Mouse (Mus musculus) CH12.LX (cell line): ENCODE results near the gene Gjb5. TPM values are rescaled to one million over a fixed set of nuclear protein-coding genes. Genes with fewer than 3 reads are reported as not detected.

Experiments
- DNase-seq: peaks from one replicate; pipeline ENCODE4 v3.0.0-alpha.2; 2013; ENCODE audit errors: extremely low read depth
- H3K27ac ChIP-seq: 2 replicates; pipeline ENCODE4 v1.5.1; 2012; ENCODE audit warnings: low read depth, mild to moderate bottlenecking, control low read depth, moderate library complexity; ENCODE audit not compliant: insufficient read depth
- H3K27me3 ChIP-seq: replicated peaks from 2 replicates; pipeline ENCODE3; 2012; ENCODE audit warnings: inconsistent platforms
- H3K36me3 ChIP-seq, 2 experiments: replicated peaks in 1 of 2; 2 replicates each; pipeline versions ENCODE3 to v1.6.1; 2012; ENCODE audit warnings: inconsistent platforms in 1 of 2, low read length in 1 of 2, mild to moderate bottlenecking in 1 of 2, mixed read lengths in 1 of 2, moderate library complexity in 1 of 2; ENCODE audit not compliant: control insufficient read depth in 1 of 2, insufficient read depth in 1 of 2
- H3K4me1 ChIP-seq, 2 experiments: 2 replicates each; pipeline ENCODE4 v1.6.1; 2012; ENCODE audit warnings: inconsistent platforms in 1 of 2, moderate library complexity in 1 of 2; ENCODE audit not compliant: insufficient read depth in 2 of 2, control insufficient read depth in 1 of 2
- H3K4me2 ChIP-seq: 2 replicates; pipeline ENCODE4 v1.6.1; 2012; ENCODE audit warnings: low read depth, mild to moderate bottlenecking, control low read depth; ENCODE audit not compliant: poor library complexity, insufficient read depth, severe bottlenecking
- H3K4me3 ChIP-seq, 3 experiments: fragments of 150-350 bp in 1 of 3; sonication (generic) in 1 of 3; replicated peaks in 1 of 3; 2 replicates each; pipeline versions ENCODE3 to v1.5.1; 2011 to 2012; ENCODE audit warnings: low read depth in 2 of 3, low read length in 2 of 3, mild to moderate bottlenecking in 2 of 3, moderate library complexity in 2 of 3, control low read depth in 1 of 3, improper control_type of control experiment in 1 of 3, inconsistent platforms in 1 of 3, mixed read lengths in 1 of 3; ENCODE audit not compliant: poor library complexity in 1 of 3
- H3K79me2 ChIP-seq: replicated peaks from 2 replicates; pipeline ENCODE4 v1.6.1; 2012; ENCODE audit warnings: mild to moderate bottlenecking, moderate library complexity; ENCODE audit not compliant: control insufficient read depth, poor library complexity, insufficient read depth, severe bottlenecking; ENCODE audit errors: extremely low read depth
- H3K9ac ChIP-seq: 2 replicates; pipeline ENCODE4 v1.6.1; 2012; ENCODE audit warnings: low read depth, mild to moderate bottlenecking, control low read depth, moderate library complexity; ENCODE audit not compliant: insufficient read depth
- H3K9me3 ChIP-seq: replicated peaks from 2 replicates; pipeline ENCODE3; 2012; ENCODE audit warnings: low read length, inconsistent platforms, mixed read lengths
- BHLHE40 ChIP-seq: IDR thresholded peaks from 2 replicates; pipeline ENCODE4 v1.6.1; 2011; ENCODE audit warnings: mild to moderate bottlenecking, low read depth, low read length, improper control_type of control experiment
- CHD1 ChIP-seq: IDR thresholded peaks from 2 replicates; pipeline ENCODE4 v1.6.1; 2012; ENCODE audit warnings: low read depth, low read length, improper control_type of control experiment, inconsistent platforms
- CTCF ChIP-seq, 2 experiments: IDR thresholded peaks in 1 of 2; conservative IDR thresholded peaks in 1 of 2; 2 replicates each; pipeline ENCODE4 v1.5.1; 2011 to 2012; ENCODE audit warnings: low read depth in 2 of 2, low read length in 2 of 2, improper control_type of control experiment in 1 of 2, inconsistent platforms in 1 of 2, mild to moderate bottlenecking in 1 of 2, moderate library complexity in 1 of 2
- E2F4 ChIP-seq: IDR thresholded peaks from 2 replicates; pipeline ENCODE4 v1.6.1; 2011; ENCODE audit warnings: low read depth, low read length, improper control_type of control experiment; ENCODE audit not compliant: insufficient replicate concordance
- ELF1 ChIP-seq: IDR thresholded peaks from 2 replicates; pipeline ENCODE4 v1.6.1; 2014; ENCODE audit warnings: low read depth, mild to moderate bottlenecking, inconsistent platforms, low read length, improper control_type of control experiment
- HCFC1 ChIP-seq: IDR thresholded peaks from 2 replicates; pipeline ENCODE4 v1.6.1; 2012; ENCODE audit warnings: low read depth, mild to moderate bottlenecking, inconsistent platforms, low read length, improper control_type of control experiment
- JUN ChIP-seq: IDR thresholded peaks from 2 replicates; pipeline ENCODE4 v1.6.1; 2011; ENCODE audit warnings: low read depth, mild to moderate bottlenecking, low read length, improper control_type of control experiment, moderate library complexity; ENCODE audit not compliant: insufficient read depth
- JUND ChIP-seq: conservative IDR thresholded peaks from 2 replicates; pipeline ENCODE4 v1.6.1; 2011; ENCODE audit warnings: low read depth, low read length, improper control_type of control experiment
- KAT2A ChIP-seq: IDR thresholded peaks from 2 replicates; pipeline ENCODE4 v1.6.1; 2012; ENCODE audit warnings: low read length, improper control_type of control experiment, inconsistent platforms; ENCODE audit not compliant: insufficient replicate concordance
- MAFK ChIP-seq: IDR thresholded peaks from 2 replicates; pipeline ENCODE4 v1.6.1; 2011; ENCODE audit warnings: low read length, improper control_type of control experiment; ENCODE audit not compliant: insufficient replicate concordance
- MAZ ChIP-seq: IDR thresholded peaks from 2 replicates; pipeline ENCODE4 v1.6.1; 2012; ENCODE audit warnings: low read depth, mild to moderate bottlenecking, inconsistent platforms, low read length, improper control_type of control experiment, moderate library complexity
- MYC ChIP-seq: IDR thresholded peaks from 2 replicates; pipeline ENCODE4 v1.6.1; 2011; ENCODE audit warnings: low read depth, mild to moderate bottlenecking, improper control_type of control experiment, low read length
- NRF1 ChIP-seq: IDR thresholded peaks from 2 replicates; pipeline ENCODE4 v1.6.1; 2014; ENCODE audit warnings: low read depth, mild to moderate bottlenecking, inconsistent platforms, low read length, improper control_type of control experiment, moderate library complexity
- PAX5 ChIP-seq: IDR thresholded peaks from 2 replicates; pipeline ENCODE4 v1.6.1; 2012; ENCODE audit warnings: low read length, inconsistent platforms, mixed read lengths
- POLR2A ChIP-seq: IDR thresholded peaks from 2 replicates; pipeline ENCODE4 v1.6.1; 2011; ENCODE audit warnings: low read depth, mild to moderate bottlenecking, improper control_type of control experiment, low read length
- RAD21 ChIP-seq: IDR thresholded peaks from 2 replicates; pipeline ENCODE4 v1.6.1; 2011; ENCODE audit warnings: low read depth, mild to moderate bottlenecking, low read length, improper control_type of control experiment, moderate library complexity
- RCOR1 ChIP-seq: conservative IDR thresholded peaks from 2 replicates; pipeline ENCODE4 v1.6.1; 2012; ENCODE audit warnings: low read depth, mild to moderate bottlenecking, inconsistent platforms, low read length, improper control_type of control experiment
- SMC3 ChIP-seq: IDR thresholded peaks from 2 replicates; pipeline ENCODE4 v1.6.1; 2011; ENCODE audit warnings: low read depth, low read length, improper control_type of control experiment
- TBP ChIP-seq: conservative IDR thresholded peaks from 2 replicates; pipeline ENCODE4 v1.6.1; 2011; ENCODE audit warnings: low read depth, low read length, improper control_type of control experiment
- TCF12 ChIP-seq: IDR thresholded peaks from 2 replicates; pipeline ENCODE4 v1.6.1; 2014; ENCODE audit warnings: low read depth, mild to moderate bottlenecking, inconsistent platforms, low read length, improper control_type of control experiment
- UBTF ChIP-seq: IDR thresholded peaks from 2 replicates; pipeline ENCODE4 v1.6.1; 2012; ENCODE audit warnings: low read depth, mild to moderate bottlenecking, inconsistent platforms, low read length, improper control_type of control experiment, moderate library complexity
- USF1 ChIP-seq: IDR thresholded peaks from 2 replicates; pipeline ENCODE4 v1.6.1; 2014; ENCODE audit warnings: low read depth, mild to moderate bottlenecking, inconsistent platforms, low read length, improper control_type of control experiment
- ZC3H11A ChIP-seq: IDR thresholded peaks from 2 replicates; pipeline ENCODE4 v1.6.1; 2012; ENCODE audit warnings: low read depth, mild to moderate bottlenecking, inconsistent platforms, low read length, improper control_type of control experiment
- ZKSCAN1 ChIP-seq: IDR thresholded peaks from 2 replicates; pipeline ENCODE4 v1.6.1; 2012; ENCODE audit warnings: low read depth, inconsistent platforms, low read length, improper control_type of control experiment, borderline replicate concordance
- dilution Hi-C: fragments of 300-500 bp; cut with MboI; formaldehyde crosslinking; loops from 2 replicates; pipeline ENCODE4 v1.14.3; 2020; ENCODE audit warnings: low sequenced_read_pairs; ENCODE audit not compliant: extremely low pct_unique_long_range_greater_than_20kb, extremely low pct_ligation_motif_present
- in situ Hi-C: fragments of 300-500 bp; cut with MboI; formaldehyde crosslinking; loops from 3 replicates; pipeline ENCODE4 v1.14.3; 2019; ENCODE audit warnings: low sequenced_read_pairs, low pct_ligation_motif_present, low pct_unique_long_range_greater_than_20kb, mixed read lengths
- polyA plus RNA-seq: library from polyadenylated mRNA; unstranded; fragments of >175 nt; gene quantifications from 2 replicates; pipeline ENCODE4 v1.2.1, GENCODE M21; 2012; ENCODE audit warnings: low read depth; ENCODE audit not compliant: insufficient read length
- total RNA-seq, 2 experiments: library from RNA; depleted of rRNA; stranded (reverse); fragments of 300-350 nt in 1 of 2; fragments of >200 nt in 1 of 2; gene quantifications; 2 replicates each; pipeline ENCODE4 v1.2.3; 2012 to 2014

Gjb5 gene
- total and polyA plus RNA-seq, 3 experiments, result 0.34 to 0.50 TPM; not detected in 1

GRCm38 (mm10) chr4:127402166-127402565 lies 44.2 kb upstream of the Gjb5 start:
- Histone ChIP-seq H3K9me3 (peaks cover 75% of the 10 kb centered on the region), H3K4me3 (no peak overlapping the region), H3K4me2 (no peak overlapping the region), H3K27me3 (no peaks in the 10 kb centered on the region), H3K27ac (no peak overlapping the region), H3K4me1 (no peaks in the 10 kb centered on the region), H3K79me2 (no peaks in the 10 kb centered on the region), H3K9ac (no peak overlapping the region), H3K36me3 (no peaks in the 10 kb centered on the region)
- dilution Hi-C loops (no loop called here), in situ Hi-C loops (no loop called here)
- DNase-seq, result no peak
- TF ChIP-seq MAFK, result no peak
- TF ChIP-seq MYC, result no peak
- TF ChIP-seq ELF1, result no peak
- no peak for TF ChIP-seq TCF12
- TF ChIP-seq RCOR1, result no peak
- no peak for TF ChIP-seq BHLHE40
- no peak for TF ChIP-seq PAX5

GRCm38 (mm10) chr4:127400165-127401145 lies 42.5 kb upstream of the Gjb5 start:
- Histone ChIP-seq H3K27ac (no peak overlapping the region), H3K4me3 (no peak overlapping the region), H3K79me2 (no peaks in the 10 kb centered on the region), H3K4me2 (no peak overlapping the region), H3K9ac (no peak overlapping the region), H3K27me3 (no peaks in the 10 kb centered on the region), H3K4me1 (no peaks in the 10 kb centered on the region), H3K9me3 (peaks cover 77% of the 10 kb centered on the region), H3K36me3 (no peaks in the 10 kb centered on the region)
- dilution Hi-C loops (no loop called here), in situ Hi-C loops (no loop called here)
- DNase-seq, result no peak
- TF ChIP-seq CTCF (conservative IDR thresholded peaks at IDR 0.05 in 1 of 2, IDR thresholded peaks at IDR 0.05 in 1 of 2; ENCODE audit: low read depth in 2 of 2, low read length in 2 of 2) (no peak), PAX5 (no peak), JUND (no peak), ZC3H11A (no peak), JUN (no peak), RAD21 (no peak), BHLHE40 (no peak), HCFC1 (no peak), ZKSCAN1 (no peak), CHD1 (no peak), UBTF (no peak), NRF1 (no peak), E2F4 (no peak), TCF12 (no peak), KAT2A (no peak), SMC3 (no peak), TBP (no peak), USF1 (no peak), MAZ (no peak), POLR2A (no peak)
